Mouse (Mus musculus): ENCODE results near the gene Pom121l2.

Gene Pom121l2

DNA sequence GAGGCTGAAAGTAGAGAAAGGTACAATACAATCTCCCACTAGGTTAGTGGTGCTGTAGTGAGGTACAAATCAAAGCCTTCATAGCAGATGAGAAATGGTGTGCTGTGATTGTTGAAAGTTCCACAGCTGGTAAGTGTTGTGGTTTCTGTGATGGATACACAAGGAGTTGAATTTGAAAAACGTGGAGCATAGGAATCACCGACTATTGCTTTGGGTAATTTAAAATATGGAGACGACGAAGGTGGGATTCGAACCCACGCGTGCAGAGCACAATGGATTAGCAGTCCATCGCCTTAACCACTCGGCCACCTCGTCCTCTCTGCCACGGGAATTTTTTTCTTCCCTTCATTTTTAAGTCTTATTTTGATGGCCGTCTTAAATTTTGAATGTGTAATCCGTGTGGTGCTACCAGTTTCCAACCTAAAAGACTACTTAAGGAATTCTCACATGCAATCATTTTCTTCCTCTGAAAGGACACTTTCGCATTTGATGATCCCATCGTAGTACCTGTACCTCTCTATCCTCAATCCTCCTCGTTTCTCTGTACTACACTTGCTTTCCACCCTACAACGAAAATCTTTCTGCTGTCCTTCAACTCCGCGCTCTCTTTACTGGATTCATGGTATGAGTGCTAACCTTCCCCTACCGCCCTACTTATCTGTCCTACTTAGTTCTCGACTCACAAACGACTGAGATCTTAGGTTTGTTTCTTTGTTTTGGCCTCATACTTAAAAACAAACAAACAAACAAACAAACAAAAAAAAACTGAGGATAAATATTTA, 13.2 kb downstream of the Pom121l2 start:
- DNase-seq (ENCODE audit: low spot score) = no peak

DNA sequence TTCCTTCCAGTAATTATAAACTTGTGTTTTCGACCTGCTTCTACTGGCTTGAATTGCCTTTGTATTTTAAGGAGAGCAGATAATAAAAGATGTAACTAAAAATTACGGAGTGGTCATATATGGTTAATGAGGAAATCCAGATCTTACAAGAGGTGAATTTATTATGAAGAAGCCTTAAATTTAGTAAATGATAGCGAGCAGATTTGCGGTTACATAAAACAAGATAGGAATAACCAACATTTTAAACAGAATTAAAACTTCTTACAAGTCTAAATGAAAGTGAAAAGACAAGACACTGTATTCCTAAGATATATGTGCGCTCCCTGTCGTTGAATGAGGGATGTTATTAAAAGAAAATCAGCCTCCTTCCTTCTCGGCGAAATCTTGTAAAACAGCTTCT, 13.9 kb downstream of the Pom121l2 start:
- no peak for DNase-seq (ENCODE audit: low spot score)

DNA sequence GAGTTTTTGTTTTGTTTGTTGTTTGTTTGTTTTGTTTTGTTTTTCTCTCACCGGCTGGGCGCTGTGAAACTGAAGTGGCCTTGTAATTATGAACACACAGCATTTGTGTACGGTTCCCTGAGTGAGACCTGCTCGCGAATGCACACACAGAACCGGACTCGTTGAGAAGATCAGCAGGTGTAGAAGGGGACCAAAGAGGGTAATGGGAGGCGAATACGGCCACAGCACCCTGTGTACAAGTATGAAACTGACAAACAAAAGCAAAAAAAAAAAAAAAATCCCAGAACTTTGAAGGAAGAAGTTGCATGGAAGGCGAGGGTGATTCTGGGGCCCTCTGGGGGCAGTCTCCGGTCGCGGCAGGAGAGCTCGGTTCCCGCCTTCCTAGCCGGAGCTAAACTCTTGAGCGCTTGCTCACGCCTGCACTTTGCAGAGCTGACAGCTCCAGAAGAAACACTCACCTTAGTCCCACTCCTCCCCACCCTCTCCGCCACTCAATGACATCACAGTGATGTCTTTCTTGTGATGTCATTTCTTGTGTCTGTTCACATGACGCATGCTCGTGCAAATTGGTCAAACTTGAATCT, 14.4 kb downstream of the Pom121l2 start:
- DNase-seq (ENCODE audit: low spot score) = no peak

DNA sequence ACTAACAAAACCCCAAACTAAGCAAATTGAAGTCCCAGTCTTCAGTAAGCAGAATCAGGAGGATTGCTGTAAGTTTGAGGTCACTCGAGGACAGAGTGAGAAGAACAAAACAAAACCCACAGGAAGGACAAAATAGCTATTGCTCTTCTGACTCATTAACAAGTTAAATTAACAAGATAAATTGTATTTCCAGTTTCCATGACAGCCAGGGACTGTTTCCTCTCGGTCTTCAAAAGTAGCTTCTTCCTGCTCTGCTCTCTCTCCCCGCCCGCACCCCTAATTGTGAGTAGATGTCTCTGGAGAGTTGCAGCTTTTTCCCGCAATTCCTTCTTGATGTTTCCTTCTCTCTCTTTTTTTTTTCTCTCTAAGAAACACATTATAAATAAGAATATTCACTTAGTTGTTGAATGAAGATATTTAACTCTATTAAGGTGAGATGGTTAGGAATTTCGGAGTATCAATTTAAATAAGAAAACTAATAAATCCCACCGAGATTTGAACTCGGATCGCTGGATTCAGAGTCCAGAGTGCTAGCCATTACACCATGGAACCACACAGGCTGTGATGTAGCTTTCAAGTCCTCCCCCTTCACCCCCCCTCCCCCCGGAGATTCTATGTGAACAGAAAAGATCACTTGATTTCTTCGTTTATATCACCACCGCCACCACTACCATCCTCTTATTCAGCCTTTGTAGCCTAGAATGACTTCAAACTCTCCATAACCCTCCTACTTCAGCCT, 15.3 kb downstream of the Pom121l2 start:
- DNase-seq (ENCODE audit: low spot score) = no peak

DNA sequence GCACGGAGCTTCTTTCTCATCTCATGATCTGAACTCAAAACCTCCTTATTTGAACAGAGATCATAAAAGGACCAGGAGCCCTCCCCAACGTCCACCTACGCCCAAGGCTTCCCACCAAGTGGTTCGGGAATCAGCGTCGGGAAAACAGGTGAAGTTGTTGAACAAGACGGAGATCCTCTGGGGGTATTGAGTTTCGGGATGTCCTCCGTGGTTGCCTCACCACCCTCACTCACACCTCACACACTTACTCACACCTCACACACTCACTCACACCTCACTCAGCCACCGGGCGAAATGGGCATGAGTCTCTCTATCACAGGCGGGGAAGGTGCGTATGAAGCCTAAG, 15.8 kb downstream of the Pom121l2 start:
- no peak for DNase-seq (ENCODE audit: low spot score)

DNA sequence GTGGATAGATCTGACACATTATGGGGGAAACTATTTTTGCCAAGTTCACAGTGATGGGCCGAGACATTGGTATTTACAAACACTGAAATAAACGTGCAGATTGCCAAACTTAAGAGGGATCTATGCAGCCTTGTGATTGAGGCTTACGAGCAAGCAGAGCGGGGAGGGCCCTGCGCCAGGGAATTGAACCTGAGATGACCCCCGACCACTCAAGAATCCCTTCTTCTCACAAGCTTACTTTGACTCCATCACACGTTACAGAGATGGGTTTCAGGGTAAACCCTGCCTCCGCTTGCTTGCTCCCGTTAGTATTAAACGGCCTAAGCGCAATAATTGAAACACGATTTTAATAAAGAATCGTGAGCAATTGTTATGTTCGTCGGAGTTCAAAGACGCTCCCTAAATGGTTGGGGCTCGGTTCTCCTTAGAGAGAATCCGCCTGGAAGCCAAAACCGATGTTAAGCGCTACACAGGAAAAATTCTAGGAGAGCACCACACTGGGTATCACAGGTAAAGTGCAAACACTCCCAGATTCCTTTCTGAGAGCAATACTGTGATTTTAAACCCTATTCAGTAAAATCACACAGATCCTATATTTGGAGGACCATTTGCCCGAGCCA, 16.3 kb downstream of the Pom121l2 start:
- DNase-seq (ENCODE audit: low spot score) = no peak

DNA sequence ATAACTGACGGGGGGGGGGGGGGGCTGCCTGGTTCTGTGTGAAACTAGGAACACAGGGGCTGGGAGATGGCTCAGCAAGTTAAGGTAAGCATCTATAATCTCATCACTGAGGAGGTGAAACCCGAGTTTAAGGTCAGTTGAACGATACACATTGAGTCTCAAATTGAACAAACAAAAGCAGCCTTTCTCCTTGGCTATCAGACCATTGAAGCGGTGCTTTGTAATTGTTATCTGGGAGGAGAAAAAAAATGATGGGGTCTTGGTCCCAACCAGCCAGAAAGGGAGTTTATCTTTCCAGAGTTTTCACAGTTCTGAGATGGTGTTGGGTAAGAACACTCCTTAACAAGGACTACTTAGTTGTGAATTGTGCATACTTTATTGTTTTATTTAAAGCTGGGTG, 16.8 kb downstream of the Pom121l2 start:
- DNase-seq (ENCODE audit: low spot score) = no peak

DNA sequence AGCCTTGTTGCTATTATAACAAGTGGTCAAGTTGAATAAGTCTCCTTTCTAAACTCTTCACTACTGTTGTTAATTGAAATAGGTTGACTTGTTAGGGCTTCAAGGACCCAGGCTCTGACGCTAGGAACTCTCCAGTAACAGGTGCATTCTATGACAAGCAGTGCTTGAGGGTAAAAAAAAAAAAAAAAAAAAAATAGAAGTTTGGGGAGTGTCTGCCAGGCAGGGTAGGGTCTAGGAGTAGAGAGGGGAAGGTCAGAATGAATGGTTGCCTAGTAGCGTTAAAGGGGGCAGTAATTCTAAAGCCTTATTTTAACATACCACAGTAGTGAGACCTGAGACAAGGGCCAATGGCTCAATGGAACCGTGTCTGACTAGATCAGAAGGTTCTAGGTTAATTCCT, 17.4 kb downstream of the Pom121l2 start:
- DNase-seq (ENCODE audit: low spot score) = no peak

DNA sequence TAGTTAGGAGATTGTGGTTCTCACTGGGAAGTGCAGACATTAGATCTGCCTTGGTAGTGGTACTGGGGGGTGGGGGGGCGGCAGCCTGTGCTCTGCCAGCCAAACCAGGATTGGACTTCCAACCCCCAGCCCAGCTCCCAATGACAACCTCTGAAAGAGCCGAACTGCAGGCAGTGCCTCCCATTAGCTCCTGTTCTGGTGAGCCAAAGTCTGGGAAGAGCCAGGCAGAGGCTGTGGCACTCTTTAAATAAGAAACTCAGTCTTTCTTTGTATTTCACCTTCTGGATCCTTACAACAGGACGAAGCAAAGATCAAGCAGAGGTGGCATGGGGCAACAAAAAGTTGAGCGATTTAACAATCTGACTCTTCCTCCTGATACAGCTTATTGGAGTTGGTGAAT, 18.2 kb downstream of the Pom121l2 start:
- no peak for DNase-seq (ENCODE audit: low spot score)

DNA sequence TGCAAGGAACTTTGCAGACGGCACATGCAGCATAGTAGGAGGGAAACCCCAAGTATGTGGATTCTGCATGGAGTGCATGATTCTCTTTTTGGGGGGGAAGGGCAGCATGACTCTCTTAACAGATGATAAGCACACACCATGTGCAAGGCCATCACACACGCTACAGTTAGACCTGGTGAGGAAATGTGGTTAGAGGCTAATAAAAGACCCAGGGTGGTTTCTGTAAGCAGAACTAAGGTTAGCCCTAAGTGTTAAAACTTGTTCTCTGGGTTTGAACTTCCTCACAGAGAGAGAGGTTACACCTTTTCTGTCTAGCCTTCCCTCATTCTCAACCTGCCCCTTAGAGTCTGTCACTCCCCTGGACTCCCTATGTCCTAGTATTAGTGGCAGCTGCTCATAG, 20.4 kb downstream of the Pom121l2 start:
- DNase-seq (ENCODE audit: low spot score) = no peak

DNA sequence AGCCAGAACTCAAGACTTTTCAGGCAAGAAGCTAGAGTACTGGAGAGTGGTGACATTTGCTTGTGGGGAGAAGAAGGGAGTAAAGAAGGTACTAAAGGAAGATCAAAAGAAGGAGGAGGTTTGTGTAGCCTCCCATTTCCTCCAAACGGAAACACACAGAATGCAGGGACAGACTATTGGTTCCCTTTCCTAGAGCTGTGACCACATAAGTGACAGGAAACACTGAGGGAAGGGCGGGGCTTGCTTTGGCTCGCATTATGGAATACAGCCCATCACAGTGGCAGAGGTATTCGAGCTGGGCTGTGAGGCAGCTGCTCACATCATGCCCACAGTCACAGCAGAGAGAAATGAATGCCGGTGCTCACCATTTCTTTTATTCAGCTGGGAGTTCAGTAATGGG, 20.8 kb downstream of the Pom121l2 start:
- no peak for DNase-seq (ENCODE audit: low spot score)

DNA sequence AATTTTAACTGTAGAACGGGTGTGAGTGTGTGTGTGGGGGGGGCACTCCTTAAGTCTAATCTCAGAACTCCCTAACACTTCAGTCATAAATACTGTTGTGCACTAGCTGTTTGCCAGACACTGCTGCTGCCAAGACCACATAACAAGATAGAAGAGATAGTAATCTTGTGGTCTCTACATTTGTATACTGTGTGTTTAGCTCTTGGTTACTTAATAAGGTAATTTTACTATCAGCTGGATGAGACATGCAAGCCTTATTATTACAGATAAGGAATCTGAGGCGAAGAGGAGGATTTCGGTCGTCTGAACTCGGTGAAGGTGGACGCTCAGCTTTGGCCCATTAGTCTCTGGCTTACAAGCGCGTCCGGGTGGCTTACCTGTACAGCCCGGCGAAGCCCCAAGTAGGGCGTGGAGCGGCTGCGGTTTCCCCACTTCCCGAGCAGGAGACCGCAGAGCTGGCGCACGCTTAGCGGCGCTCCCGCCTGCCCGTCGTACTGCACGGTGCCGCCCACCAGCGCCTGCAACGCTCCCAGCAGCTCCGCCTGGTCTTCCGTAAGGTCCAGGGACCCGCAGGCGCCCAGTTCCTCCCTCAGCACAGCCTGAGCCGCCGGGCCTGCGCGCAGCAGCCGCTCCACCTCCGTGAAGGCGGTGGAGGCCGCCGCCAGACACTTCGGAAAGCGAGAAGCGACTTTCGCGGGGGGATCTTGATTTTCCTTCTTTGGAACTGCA, 24.8 kb downstream of the Pom121l2 start:
- DNase-seq (ENCODE audit: low spot score) = peak; percentile 58

DNA sequence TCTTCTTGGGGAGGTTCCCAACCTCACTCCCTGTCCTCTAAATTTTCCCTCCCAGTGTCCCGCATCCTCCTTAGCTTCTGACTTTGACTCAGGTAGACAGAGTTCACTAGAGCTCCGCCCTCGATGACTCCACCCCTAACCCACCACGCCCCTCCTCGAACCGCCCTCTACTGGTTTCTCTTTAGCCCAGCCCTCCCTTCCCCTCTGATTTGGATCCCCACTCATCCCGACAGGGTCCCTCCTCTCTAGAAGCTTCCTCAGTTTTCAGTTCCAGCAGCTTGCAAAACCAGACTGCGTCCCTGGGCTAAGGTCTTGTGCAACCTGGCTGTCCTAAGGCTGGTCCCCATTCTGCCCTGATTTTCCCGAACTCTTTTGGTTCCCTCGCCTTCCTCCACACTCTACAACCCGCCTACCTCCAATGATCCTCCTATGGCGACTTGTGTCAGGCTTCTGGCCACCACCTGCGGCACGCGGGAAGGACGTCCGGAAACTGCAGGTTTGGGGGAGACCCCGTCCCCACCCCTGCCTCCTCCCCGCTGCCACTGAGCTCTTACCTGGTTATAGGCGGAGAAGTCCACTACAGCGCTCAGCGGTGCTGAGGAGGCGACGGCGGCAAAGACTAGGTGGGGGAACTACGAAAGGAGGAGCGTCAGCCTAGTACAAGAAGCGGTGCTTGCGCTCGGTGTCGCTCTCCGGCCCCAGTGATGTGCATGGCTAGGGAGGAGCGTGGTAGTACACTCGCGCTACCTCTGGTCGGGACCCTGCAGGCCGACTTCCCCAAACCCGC, 25.5 kb downstream of the Pom121l2 start:
- peak; percentile 61 for DNase-seq (ENCODE audit: low spot score)

DNA sequence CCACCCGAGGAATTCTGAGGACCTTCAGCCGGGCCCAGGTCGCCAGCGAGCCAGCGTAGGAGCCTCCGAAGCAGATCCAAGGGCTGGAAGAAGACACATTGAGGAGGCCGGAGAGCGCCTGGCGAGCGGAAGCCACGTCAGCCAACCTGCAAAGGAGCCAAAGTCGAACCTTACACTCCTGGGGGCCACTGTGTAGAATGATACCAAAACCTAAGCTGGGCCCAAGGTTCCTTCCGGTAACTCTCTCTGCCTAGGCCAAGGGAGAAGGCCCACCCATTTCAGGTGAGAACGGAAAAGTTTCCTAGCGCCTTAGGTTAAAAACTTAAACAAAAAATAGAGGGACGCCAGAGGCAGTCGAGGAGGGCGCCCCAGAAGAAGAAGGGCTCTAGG, 26.1 kb downstream of the Pom121l2 start:
- no peak for DNase-seq (ENCODE audit: low spot score)

DNA sequence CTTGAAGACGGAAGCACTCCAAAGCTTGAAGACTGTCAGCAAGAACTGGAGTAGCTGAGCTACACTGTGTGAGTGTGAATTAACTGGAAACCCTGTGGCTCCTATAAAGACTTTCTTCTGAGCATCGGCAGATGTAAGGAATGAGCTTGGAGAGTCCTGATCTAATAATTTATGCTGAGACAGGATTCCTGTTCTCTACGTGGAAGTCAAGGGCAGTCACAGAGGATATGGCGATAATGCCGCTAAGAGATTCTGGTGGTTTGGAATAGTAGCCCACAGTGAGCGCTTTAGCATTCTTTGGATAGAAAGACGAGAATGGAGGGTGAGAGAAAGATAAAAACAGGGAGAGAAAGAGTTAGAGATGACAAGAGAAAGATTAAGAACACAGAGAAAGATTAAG, 26.9 kb downstream of the Pom121l2 start:
- no peak for DNase-seq (ENCODE audit: low spot score)

DNA sequence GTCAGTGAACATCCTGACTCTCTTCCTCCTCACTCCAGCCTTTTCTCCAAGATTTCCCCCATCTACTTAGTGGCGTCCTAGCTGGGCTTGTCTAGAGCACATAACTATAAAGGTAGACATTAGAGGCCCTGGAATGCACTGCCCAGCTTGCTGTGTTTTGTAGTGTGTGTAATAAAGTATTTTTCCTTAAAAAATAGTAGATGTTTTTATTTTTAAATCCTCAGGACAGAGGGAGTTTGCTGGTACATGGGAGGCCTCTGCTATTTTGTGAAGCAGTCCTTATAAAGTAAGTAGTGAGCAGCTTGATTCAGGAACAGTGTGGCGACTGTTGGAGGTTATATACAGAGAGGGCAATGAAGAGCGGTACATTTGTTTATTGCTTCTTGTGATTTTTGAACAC, 27.7 kb downstream of the Pom121l2 start:
- no peak for DNase-seq (ENCODE audit: low spot score)

DNA sequence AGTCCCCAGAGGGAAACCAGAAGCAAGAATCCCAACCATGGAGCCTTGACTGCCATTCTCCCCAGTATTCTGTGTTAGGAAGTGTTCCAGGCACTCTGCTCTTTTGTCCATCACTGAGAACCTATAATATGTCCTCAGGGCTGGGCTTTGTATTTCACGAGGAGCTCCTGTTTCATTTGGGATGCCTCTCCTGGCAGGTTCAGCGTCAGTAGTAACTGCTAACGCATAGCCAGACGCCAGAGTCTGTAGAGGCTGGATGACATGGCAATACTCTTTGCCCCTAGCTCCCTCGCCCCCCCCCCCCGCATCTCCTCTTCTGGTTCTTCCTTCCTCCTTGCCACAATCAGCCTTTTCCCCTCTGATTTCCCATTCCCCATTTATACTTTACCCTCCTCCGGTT, 28.6 kb downstream of the Pom121l2 start, which contains the start of gene Prss16:
Gene Prss16 (minus strand): TSS at position 101 of the 400 bp plus-strand sequence.
- no peak for DNase-seq (ENCODE audit: low spot score)

DNA sequence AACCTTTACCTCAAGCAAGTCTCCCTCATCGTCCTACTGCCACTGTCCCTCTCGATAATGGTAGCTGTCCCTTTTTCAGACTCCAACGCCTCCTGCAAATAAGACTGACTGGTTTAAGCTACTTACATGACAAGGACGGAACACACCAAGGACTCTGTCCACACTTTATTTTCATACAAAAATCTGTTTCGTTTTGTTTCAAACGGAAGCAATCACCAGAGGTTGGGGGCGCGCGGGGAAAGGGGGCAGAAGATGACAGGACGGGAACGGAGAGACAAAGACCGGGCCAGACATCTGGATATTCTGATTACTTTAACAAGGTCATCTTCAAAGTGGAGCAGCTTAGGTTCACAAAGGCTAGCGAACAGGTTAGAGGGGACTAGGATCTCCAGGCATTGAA, 32.7 kb downstream of the Pom121l2 start:
- no peak for DNase-seq (ENCODE audit: low spot score)

DNA sequence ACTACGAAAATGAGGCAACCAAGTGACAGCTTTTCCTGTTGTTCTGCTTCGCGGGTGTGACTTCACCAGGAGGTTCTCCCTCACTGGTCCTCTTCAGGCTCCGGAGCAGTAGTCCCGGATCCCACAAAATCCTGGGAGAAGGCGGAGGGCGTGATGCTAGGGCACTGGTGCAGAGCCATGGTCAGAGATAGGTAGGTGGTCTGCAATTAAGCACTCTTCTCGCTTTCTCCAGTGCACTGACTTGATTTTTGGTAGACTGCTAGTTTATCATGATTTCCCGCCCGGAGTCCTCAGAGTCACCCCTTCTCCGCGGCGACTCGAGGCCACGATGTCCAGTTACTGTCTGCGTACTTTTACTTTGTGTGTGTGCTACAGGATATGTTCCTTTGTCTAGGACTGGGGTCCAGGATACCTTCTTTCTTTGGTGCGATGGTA, 33.4 kb downstream of the Pom121l2 start:
- DNase-seq (ENCODE audit: low spot score) = no peak

DNA sequence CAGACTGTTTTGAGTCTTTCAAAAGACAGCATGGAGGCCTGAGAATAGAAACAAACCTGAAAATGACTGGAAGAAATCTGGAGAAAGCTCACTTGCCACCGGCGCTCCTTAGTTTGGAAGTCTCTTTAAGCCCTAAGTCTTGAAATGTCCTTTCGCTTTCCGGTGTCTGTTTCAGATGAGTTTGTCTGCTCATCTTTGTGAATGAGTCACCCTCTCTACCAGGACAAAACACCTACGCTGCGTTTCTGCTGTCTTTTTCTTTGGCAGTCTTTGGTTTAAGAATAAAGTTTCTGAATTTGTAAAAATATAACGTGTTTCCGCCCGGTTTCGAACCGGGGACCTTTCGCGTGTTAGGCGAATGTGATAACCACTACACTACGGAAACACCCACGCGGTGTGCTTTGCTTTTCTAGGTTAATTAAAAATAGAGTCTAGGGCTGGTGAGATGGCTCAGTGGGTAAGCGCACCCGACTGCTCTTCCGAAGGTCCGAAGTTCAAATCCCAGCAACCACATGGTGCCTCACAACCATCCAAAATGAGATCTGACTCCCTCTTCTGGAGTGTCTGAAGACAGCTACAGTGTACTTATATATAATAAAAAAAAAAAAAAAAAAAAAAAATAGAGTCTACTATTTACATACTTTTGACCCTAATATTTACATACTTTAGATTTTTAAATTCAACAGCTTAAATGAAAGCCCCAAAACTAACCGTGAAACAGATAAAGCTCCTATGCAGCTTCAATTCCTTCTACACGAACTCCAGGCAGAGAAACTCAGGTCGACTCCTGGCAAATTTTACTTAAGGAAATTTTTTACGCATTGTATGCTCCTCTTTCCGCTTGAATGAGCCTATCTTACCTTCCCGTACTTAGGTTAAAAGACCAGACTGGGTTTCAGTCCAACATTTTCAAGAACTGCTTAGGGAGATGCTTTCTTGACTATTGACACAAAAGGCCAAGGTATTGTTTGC, 34.8 kb downstream of the Pom121l2 start:
- DNase-seq (ENCODE audit: low spot score) = peak; percentile 74
